Mouse (Mus musculus) granulocyte monocyte progenitor cell, adult 5-6 weeks (primary cell): ENCODE results near the gene Camta1. TPM values are rescaled to one million over a fixed set of nuclear protein-coding genes. Genes with fewer than 3 reads are reported as not detected.
"Not testable (repeated sequence)": the region's sequence is repeated elsewhere in the genome, so short reads cannot be mapped to it uniquely, and the experiment has no call there.

Source experiments
- ATAC-seq: replicated peaks from 2 replicates; pipeline ENCODE4 v1.8.0; 2016; ENCODE audit warnings: mild to moderate bottlenecking, moderate TSS enrichment, inconsistent platforms; ENCODE audit not compliant: poor library complexity, severe bottlenecking
- total RNA-seq, 2 experiments: library from RNA; stranded (forward) in 1 of 2; stranded (reverse) in 1 of 2; fragments of 200-712, 200-1000 nt in 1 of 2; fragments of >200 nt in 1 of 2; fragmentation: Nextera tagmentation in 1 of 2; gene quantifications; 2 replicates each; pipeline ENCODE4 v1.2.3; 2014 to 2017

Gene Camta1
- total RNA-seq, 2 experiments from 2014 or later = 31.9 to 35.5 TPM

DNA sequence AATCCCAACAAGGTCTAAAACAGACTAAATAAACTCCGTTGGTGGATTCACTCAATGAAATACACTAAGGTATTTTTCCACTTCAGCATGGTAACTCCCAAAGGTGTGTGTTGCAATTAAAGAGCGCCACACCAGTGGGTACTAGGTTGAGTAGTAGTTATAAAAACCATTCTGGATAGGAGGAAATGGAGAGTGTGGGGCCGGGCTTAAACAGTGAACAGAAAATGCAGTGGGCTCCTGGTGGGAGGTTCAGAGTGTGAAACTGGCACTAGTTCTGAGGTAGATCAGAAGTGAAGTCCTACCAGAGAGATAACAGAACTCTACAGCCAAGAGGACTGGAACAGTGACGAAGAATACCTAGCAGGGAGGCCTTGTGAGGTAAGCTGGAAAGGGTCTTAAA is 803.0 kb downstream of the Camta1 start:
- no peak for ATAC-seq

DNA sequence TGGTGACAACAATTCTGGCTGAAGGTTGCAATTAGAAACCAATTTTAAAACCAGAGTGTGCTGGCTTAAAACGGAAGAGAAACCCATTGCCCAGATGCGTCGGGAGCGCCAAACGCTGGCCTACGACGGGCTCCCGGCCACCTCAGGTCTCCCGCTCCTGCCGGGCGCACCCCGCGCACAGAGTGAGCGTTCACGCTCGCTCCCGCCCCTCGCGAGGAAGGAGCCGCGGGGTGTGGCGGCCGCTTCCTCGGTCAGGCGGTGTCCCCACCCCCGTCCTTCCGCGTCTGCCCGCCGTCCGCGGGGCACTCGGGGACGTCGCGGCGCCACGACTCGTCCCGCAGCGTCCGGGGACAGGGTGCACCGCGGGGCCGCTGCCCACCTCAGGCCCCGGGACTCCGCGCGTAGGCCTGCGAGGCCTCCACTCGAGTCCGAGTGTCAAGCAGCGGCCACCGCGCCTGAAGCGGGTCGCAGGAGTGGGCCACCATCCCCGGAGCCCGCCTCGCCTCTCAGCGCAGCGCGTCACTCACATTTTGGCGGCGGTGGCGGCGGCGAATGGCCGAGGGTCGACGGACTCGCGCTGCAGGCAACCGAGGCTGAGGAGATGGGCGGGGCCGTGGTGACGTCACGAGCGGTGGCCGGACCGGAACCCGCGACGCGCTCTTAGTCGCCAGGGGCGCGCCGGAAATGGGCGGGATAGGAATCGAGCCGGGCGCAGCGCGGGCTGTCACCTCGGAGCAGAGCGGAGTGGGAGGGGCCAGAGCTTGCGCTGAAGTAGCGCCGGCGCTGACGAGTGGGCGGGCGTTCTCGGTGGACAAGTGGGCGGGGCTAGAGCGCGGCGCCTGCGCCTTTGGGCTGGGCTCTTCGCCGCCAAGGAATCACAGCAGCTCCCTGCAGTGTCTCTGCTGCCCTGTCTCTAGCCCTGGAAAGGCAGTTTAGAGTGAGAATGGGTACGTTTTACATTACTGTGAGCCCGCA is 804.0 kb downstream of the Camta1 start, which contains the start of gene Vamp3:
TSS of gene Vamp3 (minus strand) at position 617 of the 975 bp plus-strand sequence.
- ATAC-seq = peak; percentile 95

- peak; percentile 75 for ATAC-seq
These were observed 810.5 kb downstream of the Camta1 start for GRCm38 (mm10) chr4:151051162-151051561.

DNA sequence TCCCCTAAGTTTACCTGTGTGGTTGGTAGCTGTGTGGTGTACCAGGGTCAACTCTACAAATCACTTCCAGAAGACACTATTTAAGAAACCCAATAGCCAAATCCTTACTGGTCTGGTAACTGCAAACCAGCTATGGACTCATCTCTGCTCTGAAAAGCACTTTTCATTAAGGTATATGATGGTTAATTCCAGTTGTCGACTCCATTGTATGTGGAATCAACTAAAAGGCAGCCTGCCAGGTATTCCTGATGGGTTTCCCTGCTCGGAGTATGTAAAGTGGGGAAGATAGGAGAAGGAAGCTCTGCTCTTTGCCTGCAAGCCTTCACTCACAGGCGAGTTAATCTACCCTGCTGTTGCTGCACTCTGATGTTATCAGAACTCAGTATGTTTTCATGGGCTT is 815.2 kb downstream of the Camta1 start:
- ATAC-seq = no peak

DNA sequence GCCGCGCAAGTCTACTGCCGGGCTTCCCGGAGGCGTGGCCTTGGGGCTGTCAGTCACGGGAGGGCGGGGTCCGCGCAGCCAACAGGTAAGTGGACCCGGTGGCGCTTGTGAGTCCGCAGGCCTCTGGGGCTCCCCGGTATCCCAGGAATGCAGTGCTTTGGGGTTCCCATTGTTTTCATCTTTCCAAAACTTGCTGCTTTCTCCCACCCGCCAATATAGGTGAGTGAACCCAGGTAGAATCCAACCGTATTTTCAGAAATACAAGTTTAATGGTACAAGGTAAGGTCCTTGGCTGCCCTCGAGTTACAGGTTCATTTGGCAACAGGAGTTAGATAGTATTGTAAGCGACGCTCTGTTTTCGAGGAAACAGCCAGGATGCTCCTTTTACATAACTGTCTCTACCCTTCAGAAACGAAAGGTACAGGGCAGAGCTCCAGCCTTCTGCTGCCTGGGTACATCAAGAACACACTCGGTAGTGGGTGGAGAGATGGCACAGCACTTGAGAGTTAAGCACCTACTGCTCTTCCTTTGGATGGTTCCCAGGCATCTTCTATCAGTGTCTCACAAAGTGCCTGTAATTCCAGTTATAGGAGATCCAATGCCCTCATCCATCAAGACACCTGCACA is 816.6 kb downstream of the Camta1 start:
- ATAC-seq = no peak

- ATAC-seq = peak; percentile 91
These were observed 817.4 kb downstream of the Camta1 start, which contains the start of gene Per3 for GRCm38 (mm10) chr4:151044037-151044943. Gene Per3 (minus strand): TSS chr4:151044665.

- ATAC-seq = 0 out of 2 replicates have a peak, but pooled peaks have one; percentile 9
These were observed 818.4 kb downstream of the Camta1 start for GRCm38 (mm10) chr4:151043281-151043680.

- no peak for ATAC-seq
These were observed 820.2 kb downstream of the Camta1 start for GRCm38 (mm10) chr4:151041506-151041905.

GRCm38 (mm10) chr4:151037800-151038199 is 823.9 kb downstream of the Camta1 start:
- no peak for ATAC-seq

GRCm38 (mm10) chr4:151036521-151036920 is 825.2 kb downstream of the Camta1 start:
- ATAC-seq = no peak

DNA sequence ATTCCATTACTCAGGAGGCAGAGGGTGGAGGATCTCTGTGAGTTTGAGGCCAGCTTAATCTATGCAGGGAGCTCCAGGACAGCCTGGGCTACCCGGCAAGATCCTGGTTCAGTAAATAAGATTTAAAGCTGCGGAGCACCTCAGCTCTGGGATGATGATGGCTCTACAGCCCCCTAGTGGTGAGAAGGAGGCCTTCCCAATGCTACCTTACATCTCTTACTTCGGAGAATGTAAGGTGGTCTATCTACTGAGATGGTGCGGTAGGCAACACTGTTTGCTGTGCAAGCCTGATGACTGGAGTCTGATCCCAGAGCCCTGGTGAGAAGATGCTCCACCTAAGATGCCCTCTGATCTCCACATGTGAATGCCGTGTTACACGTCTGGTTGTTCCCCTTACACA is 834.7 kb downstream of the Camta1 start:
- ATAC-seq = peak; percentile 70

DNA sequence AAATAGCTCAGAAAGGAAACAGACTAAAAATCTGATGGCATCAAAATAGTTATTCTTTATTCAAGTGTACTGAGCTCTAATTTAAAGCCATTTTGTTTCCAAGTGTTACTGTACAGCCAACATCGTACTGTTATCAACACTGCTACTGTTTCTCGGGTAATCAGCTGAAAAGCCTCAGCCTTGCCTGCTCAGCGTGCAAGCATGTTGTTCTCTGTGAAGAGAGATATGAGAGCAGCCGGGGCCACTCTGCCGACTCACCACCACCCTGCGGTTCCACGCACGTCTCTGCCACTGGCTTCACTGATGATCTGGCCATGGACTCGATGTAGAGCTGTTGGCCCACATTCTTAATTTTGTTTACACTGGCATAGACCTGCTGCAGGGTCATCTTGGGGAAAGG is 837.5 kb downstream of the Camta1 start:
- no peak for ATAC-seq

DNA sequence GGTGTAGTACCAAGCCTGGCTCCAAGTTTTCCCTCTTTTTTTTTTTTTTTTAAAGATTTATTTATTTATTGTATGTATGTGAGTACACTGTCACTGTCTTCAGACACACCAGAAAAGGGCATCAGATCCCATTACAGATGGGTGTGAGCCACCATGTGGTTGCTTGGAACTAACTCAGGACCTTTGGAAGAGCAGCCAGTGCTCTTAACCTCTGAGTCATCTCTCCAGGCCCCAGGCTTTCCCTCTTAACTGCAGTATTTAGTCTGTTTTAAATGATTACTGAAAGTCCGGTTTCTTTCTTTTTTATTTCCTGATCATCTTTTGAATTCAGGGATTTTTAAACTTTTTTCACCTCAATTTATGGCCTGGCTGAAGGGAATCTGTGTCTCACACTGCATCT is 844.3 kb downstream of the Camta1 start:
- not testable (repeated sequence) for ATAC-seq

- ATAC-seq = no peak
These were observed 845.7 kb downstream of the Camta1 start for GRCm38 (mm10) chr4:151015946-151016345.

- no peak for ATAC-seq
These were observed 851.4 kb downstream of the Camta1 start for GRCm38 (mm10) chr4:151010316-151010715.

- peak; percentile 66 for ATAC-seq
These were observed 854.7 kb downstream of the Camta1 start for GRCm38 (mm10) chr4:151006945-151007344.

GRCm38 (mm10) chr4:151005656-151006318 is 855.9 kb downstream of the Camta1 start:
- ATAC-seq = peak; percentile 89

- no peak for ATAC-seq
These were observed 860.3 kb downstream of the Camta1 start for GRCm38 (mm10) chr4:151001397-151001796.

DNA sequence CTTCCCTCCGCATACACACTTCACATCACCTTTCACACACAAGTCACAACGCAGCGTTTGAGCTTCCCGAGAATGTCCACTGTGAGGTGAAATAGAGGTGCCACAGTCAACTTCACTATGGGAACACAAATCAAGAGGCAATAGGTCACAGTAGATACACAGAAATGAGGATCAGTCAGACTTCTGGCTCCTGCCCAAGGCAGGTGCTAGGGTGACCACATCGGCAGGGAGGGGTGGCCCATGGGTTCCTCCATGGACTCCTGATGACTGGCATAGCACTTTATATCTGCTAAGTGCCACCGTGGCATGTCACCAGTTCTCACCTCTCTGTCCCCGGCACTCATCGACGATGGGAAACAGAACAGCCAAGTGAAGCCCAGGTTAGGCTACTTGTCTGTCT is 863.0 kb downstream of the Camta1 start:
- ATAC-seq = no peak

GRCm38 (mm10) chr4:150996797-150997196 is 864.9 kb downstream of the Camta1 start, which contains the start of gene Uts2:
Gene Uts2 (plus strand): TSS chr4:150997097.
- ATAC-seq = no peak
